Mouse (Mus musculus): ENCODE results near the gene Psmb2.

Gene Psmb2

GRCm38 (mm10) chr4:126752024-126752607, 74.7 kb downstream of the Psmb2 start:
- peak; percentile 61 to 62 for DNase-seq (ENCODE audit: low spot score in 2 of 2)

GRCm38 (mm10) chr4:126752608-126753141, 75.2 kb downstream of the Psmb2 start:
- peak; percentile 62 to 75 for DNase-seq (ENCODE audit: low spot score in 2 of 2)

- DNase-seq (ENCODE audit: low spot score in 2 of 2), result peak; percentile 98 to 99
Observed at GRCm38 (mm10) chr4:126753268-126754230, 76.1 kb downstream of the Psmb2 start, which contains the start of the genes Ncdn and AU040320. Ncdn (minus strand) TSS chr4:126753438. AU040320 (plus strand) TSS chr4:126753544.

- no peak for DNase-seq (ENCODE audit: low spot score in 2 of 2)
Observed at GRCm38 (mm10) chr4:126754231-126754611, 76.8 kb downstream of the Psmb2 start.

- DNase-seq (ENCODE audit: low spot score in 2 of 2), result no peak
Observed at GRCm38 (mm10) chr4:126754736-126755374, 77.4 kb downstream of the Psmb2 start.

- peak; percentile 71 for DNase-seq (ENCODE audit: low spot score in 2 of 2)
Observed at GRCm38 (mm10) chr4:126756766-126757165, 79.3 kb downstream of the Psmb2 start.

GRCm38 (mm10) chr4:126758299-126758698, 80.9 kb downstream of the Psmb2 start:
- no peak for DNase-seq (ENCODE audit: low spot score in 2 of 2)

Measured in right cerebral cortex, postnatal 10 days (tissue).